Mouse (Mus musculus) gastrocnemius, postnatal 36 days (tissue): Measurements from ENCODE around the gene Ptbp1. TPM values are rescaled to one million over a fixed set of nuclear protein-coding genes. Genes with fewer than 3 reads are reported as not detected.
A peak's percentile ranks its signal among the peaks of the same experiment; 100 is the strongest.

ENCODE experiments used
- DNase-seq, 2 experiments: peaks; one replicate each; pipeline ENCODE4 v3.0.0; 2022
- intact Hi-C: fragments of 180-260 bp; cut with DNase I; formaldehyde crosslinking; loops from one replicate; pipeline ENCODE4 v1.15.1; 2025
- microRNA-seq, 2 experiments: library from miRNA; unstranded; fragments of <30 nt; microRNA quantifications; one replicate each; pipeline ENCODE4 v1.2.0; 2021
- total RNA-seq, 2 experiments: library from RNA; stranded (reverse); gene quantifications; 2 replicates each; pipeline ENCODE4 v1.2.3; 2021

The Ptbp1 gene
- total RNA-seq, 2 experiments from 2014 or later = 17.2 to 17.4 TPM

GRCm38 (mm10) chr10:79908167-79909091, 54.2 kb downstream of the Ptbp1 start, which contains the start of gene Med16:
Gene Med16, minus strand, starts transcription at chr10:79908923.
- intact Hi-C loops = no loop called here
- DNase-seq = peak; percentile 95 to 97

GRCm38 (mm10) chr10:79909092-79909922, 55.1 kb downstream of the Ptbp1 start:
- no peak for DNase-seq
- intact Hi-C loops = no loop called here

DNA sequence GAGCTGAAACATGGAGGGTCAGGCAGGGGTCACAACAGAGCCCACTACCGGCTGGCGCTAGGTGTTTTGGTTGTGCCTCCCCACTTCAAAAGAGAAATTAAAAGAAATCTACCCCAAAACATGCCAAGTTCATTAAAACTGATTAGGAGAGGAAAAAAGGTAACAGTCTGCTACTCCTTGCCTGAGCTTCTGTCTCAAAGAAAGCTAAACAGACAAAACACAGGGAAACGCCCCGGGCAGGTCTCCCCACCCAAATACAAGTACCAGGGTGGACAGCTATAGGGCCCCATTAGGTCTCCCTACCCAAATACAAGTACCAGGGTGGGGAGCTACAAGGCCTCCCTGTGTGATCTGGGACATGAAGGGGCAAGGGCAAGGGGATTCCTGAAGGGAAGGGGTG, 56.3 kb downstream of the Ptbp1 start, which contains the start of gene Gm26602:
Gm26602 (plus strand) TSS at position 301 of the 400 bp plus-strand sequence.
- intact Hi-C loops = no loop called here

GRCm38 (mm10) chr10:79912412-79912811, 58.2 kb downstream of the Ptbp1 start:
- intact Hi-C loops = no loop called here
- no peak for DNase-seq

More for the DNA sequence above, 56.3 kb downstream of the Ptbp1 start, which contains the start of gene Gm26602:
- DNase-seq = no peak

Small RNAs within 50 kb of the gene (microRNA-seq; reads per million reads assigned to microRNA genes)
- 0 reads per million in 2 experiments for gene Mir6910

Other genes starting within 250 kb of the Ptbp1 start
- under 1 TPM; 0.10 to 0.25 TPM for gene C2cd4c, start 240.4 kb upstream of the Ptbp1 start, total RNA-seq
- 1 to 10 TPM; 2.3 to 2.5 TPM for gene Shc2, start 216.5 kb upstream of the Ptbp1 start, total RNA-seq
- gene Odf3l2, start 208.7 kb upstream of the Ptbp1 start, total RNA-seq = 10 to 100 TPM; 55.1 to 58.1 TPM
- not detected for gene Madcam1, start 189.9 kb upstream of the Ptbp1 start, total RNA-seq
- 10 to 100 TPM; 19.2 to 19.6 TPM for gene Tpgs1, start 185.1 kb upstream of the Ptbp1 start, total RNA-seq
- 100 to 1,000 TPM; 344 to 378 TPM for gene Cdc34, start 172.2 kb upstream of the Ptbp1 start, total RNA-seq
- gene Gzmm, start 165.4 kb upstream of the Ptbp1 start, total RNA-seq = 1 to 10 TPM; 4.4 to 6.0 TPM
- 100 to 1,000 TPM; 528 to 635 TPM for gene Bsg, start 149.9 kb upstream of the Ptbp1 start, total RNA-seq
- under 1 TPM; 0.72 to 0.79 TPM for gene Hcn2, start 137.8 kb upstream of the Ptbp1 start, total RNA-seq
- gene Polrmt, start 107.8 kb upstream of the Ptbp1 start, total RNA-seq = 10 to 100 TPM; 29.4 to 33.2 TPM
- gene Fgf22, start 99.4 kb upstream of the Ptbp1 start, total RNA-seq = not detected
- gene Rnf126, start 87.5 kb upstream of the Ptbp1 start, total RNA-seq = 10 to 100 TPM; 35.1 to 40.1 TPM
- 1 to 10 TPM; 1.2 to 1.8 TPM for gene Fstl3, start 77.2 kb upstream of the Ptbp1 start, total RNA-seq
- not detected for gene Prss57, start 63.5 kb upstream of the Ptbp1 start, total RNA-seq
- gene Palm, start 60.9 kb upstream of the Ptbp1 start, total RNA-seq = 10 to 100 TPM; 13.8 to 21.4 TPM
- gene Misp, start 33.4 kb upstream of the Ptbp1 start, total RNA-seq = not detected
- not detected for gene Prtn3, start 20.0 kb downstream of the Ptbp1 start, total RNA-seq
- not detected for gene Plppr3, start 20.2 kb downstream of the Ptbp1 start, total RNA-seq
- not detected for gene Elane, start 31.8 kb downstream of the Ptbp1 start, total RNA-seq
- 10 to 100 TPM; 47.6 to 86.0 TPM for gene Cfd, start 36.4 kb downstream of the Ptbp1 start, total RNA-seq
- gene Med16, start 54.5 kb downstream of the Ptbp1 start, total RNA-seq = 10 to 100 TPM; 27.5 to 35.3 TPM
- gene Gm26602, start 56.4 kb downstream of the Ptbp1 start, total RNA-seq = not detected
- under 1 TPM in 1 of 2 experiments, not detected in 1; 0.23 TPM for gene Kiss1r, start 62.5 kb downstream of the Ptbp1 start, total RNA-seq
- gene R3hdm4, start 66.8 kb downstream of the Ptbp1 start, total RNA-seq = 100 to 1,000 TPM; 114 to 118 TPM
- 1 to 10 TPM; 1.3 to 1.8 TPM for gene Arid3a, start 72.6 kb downstream of the Ptbp1 start, total RNA-seq
- 10 to 100 TPM; 17.5 to 23.9 TPM for gene Wdr18, start 105.7 kb downstream of the Ptbp1 start, total RNA-seq
- gene Grin3b, start 116.3 kb downstream of the Ptbp1 start, total RNA-seq = under 1 TPM; 0.07 to 0.15 TPM
- gene Tmem259, start 129.9 kb downstream of the Ptbp1 start, total RNA-seq = 10 to 100 TPM; 71.5 to 72.4 TPM
- gene Cnn2, start 134.2 kb downstream of the Ptbp1 start, total RNA-seq = 1 to 10 TPM; 5.2 to 6.0 TPM
- 1 to 10 TPM; 5.4 to 5.8 TPM for gene Abca7, start 142.1 kb downstream of the Ptbp1 start, total RNA-seq
- 1 to 10 TPM; 1.1 to 2.7 TPM for gene Arhgap45, start 162.2 kb downstream of the Ptbp1 start, total RNA-seq
- gene Polr2e, start 185.4 kb downstream of the Ptbp1 start, total RNA-seq = 10 to 100 TPM; 36.0 to 42.5 TPM
- gene Gpx4, start 192.7 kb downstream of the Ptbp1 start, total RNA-seq = 100 to 1,000 TPM; 500 to 536 TPM